Mouse (Mus musculus): Measurements from ENCODE around the gene Arsk.

Gene Arsk

DNA sequence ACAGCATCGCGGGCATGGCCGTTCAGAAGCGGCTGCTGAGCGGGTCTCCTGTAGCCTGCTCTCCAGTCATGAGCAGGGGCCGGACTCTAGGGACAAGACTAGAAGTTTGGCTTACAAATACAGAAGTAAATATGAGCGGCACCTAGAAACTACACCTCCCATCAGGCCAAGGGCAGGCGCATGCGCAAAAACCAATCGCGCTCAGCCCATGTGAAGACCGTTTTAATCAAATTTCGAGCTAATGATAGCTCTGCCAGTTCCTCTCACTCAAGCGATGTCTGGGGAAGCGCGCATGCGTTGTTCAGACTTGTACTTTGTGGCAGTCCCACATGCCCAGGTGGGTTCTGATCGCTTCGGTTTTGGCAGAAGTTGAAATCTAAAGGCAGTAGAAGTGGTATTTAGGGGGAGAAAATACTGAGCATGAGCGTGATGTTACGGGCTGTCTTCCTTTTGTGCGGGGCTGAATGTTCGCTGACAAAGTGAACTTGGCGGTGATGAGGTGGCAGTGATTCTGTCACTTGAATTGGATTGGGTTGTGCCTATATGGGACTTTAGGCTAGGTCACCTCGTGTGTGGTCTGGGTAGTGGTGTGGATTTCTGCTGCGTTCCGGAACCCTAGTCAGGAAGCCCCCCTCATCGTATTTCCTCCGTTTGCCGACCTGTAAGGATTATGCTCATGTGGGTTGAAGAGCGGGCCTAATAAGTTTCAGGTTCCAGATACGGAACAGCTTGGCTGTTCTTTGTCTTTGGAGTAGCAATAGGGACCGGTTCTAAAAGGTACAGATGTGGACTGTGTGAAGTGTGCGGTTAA, at the start of gene Arsk, which contains the start of gene Ttc37:
Gene Arsk (minus strand): TSS at position 168 of the 811 bp plus-strand sequence.
Gene Ttc37 (plus strand): TSS at position 242 of the 811 bp plus-strand sequence.
- peak; percentile 94 for DNase-seq (ENCODE audit: extremely low spot score, low read depth, low spot score)

DNA sequence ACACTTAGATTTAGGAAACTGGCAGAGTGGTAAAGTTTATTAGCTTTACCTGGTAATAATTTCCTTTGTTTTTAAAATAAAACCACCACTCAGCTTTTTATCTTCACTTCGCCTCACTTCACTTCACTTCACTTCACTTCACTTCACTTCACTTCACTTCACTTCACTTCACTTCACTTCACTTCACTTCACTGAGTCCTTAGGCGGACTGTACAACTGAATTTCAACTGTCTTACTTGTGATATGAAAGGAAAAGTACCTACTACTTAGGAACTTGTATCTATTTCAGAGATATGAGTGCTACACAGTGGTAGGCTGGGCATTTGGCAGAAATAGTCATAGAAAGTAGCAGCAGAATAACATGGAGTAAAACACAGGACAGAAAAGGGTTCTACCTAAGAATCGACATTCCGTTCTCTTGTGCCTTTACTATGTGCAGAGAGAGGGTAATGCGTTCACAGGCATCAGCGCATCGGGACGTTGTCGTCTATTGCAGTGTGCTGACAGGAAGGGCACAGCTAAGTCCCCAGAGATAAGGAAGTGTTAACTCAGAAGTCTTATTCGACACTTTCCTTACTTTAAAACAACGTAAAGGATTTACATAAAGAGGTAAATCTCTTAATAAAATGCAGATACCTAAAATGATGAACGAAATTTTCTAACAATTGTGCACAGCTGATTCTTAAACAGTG, 42.8 kb upstream of the Arsk start:
- no peak for DNase-seq (ENCODE audit: extremely low spot score, low read depth, low spot score)

DNA sequence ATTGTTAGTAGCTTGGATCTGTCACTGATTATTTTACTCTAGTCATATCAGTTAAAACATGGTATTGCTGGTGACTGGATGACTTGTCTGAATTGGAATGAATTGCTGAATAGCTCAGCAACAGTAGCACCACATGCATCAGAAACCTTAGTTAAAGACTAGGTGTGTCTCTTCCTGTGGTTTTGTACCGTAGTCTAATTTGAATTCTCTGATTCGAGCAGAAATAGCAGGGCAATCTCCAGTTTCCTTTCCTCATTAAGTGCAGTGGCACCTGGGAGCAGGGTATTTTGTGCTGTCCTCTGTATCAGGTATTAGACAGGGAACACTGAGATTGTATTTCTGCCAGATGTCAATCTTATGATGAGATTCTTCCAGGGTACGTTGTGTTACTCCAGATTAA, 40.4 kb upstream of the Arsk start:
- no peak for DNase-seq (ENCODE audit: extremely low spot score, low read depth, low spot score)

DNA sequence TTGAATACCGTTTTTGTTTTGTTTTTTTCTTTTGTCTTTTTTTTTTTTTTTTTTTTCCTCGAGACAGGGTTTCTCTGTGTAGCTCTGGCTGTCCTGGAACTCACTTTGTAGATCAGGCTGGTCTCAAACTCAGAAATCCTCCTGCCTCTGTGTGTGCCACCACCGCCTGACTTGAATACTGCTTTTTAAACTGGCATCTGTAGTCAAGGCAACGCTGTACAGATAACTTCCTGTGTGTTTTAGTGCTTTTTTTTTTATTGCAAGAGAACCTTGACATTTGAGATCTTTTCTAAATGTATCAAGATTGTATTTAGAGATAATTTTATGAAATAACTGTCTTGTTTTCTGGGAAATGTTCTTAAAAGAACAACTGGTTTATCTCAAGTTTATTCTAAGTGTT, 34.0 kb upstream of the Arsk start:
- no peak for DNase-seq (ENCODE audit: extremely low spot score, low read depth, low spot score)

DNA sequence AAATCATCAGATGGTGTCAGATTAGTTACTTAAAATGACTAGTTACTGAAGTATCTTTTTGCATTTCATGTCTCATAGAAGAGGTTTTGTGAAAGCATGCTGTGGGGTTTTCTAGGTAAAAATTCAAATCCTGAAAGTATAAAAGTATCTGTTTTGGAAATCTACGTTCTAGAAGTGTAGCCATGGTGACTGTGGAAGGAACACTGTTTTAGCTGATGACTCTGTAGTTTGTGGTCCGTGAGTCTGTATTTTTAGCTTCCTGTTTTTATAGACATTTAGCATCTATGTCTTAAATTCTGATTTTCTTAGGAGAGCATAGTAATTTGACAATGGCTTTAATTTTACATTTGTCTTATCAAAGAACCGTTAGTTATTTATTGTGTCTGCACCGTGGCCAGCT, 30.3 kb upstream of the Arsk start:
- no peak for DNase-seq (ENCODE audit: extremely low spot score, low read depth, low spot score)

DNA sequence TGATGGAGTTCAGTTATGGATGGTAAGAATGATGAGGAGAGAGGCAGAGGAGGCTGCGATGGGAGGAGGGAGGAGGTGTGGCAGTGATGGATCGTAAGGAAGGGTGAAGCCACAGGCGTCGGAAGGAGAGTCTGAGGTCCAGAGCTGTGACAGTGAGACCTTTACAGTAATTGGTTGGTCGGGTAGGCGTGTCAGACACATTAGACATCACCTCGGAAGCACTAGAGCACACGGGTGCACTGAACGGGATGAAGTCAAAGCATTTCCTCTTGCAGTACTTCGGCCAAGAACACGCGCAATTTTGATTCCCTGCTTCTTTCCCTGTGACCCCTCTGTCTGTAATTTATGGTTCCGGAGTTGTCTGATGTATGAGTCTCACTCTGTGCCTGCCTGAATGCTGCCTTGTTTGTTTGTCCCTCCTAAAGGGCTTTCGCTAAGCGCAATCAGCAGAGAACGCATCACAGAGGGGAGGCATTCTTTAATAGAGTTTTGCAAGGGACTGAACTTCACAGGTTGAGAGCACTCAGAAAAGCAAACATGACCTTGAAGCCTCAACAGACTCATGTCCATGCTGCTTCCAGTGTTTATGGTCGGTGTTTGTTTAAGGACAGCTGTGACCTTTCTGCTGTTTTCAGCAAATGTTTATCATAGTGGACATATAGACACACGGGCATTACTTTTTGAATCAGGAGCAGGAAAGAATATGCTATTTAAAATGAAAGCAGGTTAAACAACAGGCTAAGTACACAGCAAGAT, 10.8 kb upstream of the Arsk start:
- DNase-seq (ENCODE audit: extremely low spot score, low read depth, low spot score), result no peak

DNA sequence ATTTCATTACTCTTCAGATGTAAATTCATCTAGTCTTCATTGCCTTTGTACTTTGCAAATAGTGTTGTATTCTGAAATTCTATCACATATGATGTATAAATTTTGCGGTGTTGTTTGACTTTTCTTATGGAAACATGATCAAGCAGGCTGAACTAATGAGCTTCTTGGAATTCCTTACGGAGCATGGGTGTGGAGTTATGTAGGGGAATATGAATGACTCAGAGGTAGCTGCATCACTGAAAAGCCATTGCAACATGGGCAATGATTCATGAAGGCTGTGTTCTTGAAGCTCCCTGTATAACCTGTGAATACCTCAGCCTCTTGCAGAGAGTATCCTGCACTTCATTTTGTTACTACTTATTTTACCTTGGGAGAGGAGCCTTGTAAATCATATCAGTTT, 3.5 kb upstream of the Arsk start:
- DNase-seq (ENCODE audit: extremely low spot score, low read depth, low spot score), result no peak

DNA sequence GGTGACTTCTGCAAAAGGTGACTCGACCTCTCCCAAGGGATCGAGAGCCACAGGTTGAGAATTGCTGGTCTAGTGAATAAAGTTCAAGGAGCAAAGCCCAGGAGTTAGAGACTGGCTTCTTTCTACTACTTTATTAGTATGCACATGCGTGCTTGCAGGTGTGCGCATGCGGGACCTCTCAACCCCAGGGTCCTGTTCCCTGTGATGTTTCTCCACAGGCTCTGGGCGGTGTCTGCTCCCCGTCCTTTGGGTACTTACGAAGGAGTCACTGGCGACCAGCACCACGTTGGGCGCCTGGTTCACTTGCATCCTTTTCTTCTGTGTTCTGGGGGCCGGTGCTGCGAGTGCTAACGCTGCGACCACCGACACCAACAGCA, 356 bp downstream of the Arsk start:
- DNase-seq (ENCODE audit: extremely low spot score, low read depth, low spot score), result peak; percentile 8

DNA sequence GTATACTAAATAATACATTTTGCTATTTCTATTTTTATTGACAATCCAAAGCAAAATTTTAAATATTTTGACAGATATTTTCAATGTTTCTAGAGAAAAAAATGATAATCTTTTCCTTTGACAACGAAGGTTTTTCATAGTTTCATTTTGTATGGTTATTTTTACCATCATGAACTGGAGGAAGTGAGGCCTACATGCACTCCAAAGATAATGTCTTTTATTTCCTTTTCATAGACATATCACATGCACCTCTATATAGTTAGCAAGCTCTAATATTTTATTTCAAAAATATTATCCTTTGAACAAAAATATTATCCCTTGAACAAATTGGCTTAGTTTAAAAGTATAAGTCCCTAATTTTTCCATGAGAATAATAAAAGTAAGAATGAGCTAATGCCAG, 24.1 kb downstream of the Arsk start:
- no peak for DNase-seq (ENCODE audit: extremely low spot score, low read depth, low spot score)

DNA sequence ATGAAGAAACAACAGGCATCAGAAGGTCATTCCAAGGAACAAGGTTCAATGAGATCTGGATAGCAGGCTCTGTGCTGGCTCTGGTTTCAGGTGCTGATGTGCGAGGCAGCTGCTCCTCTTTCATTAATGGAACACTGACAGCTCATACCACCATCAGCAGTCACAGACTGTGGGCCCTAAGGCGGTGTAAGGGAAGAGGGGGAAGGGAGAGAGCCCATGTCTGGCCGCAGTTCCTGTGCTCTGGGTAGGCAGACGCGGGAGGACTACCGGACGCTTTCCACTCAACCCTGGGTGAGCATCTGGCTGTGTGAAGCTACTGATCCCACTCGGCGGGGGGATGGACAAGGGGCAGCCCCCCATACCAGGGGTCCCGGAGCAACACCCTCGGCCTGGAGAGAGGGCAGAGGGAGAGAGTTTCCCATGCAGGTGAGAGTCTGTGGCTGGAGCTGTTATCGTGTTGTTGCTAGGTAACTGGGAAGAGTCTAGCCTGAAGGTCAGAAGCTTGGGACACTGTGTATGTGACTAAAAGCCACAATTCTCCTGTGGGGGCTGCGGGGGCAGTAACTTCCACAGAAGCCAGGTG, 34.0 kb downstream of the Arsk start:
- DNase-seq (ENCODE audit: extremely low spot score, low read depth, low spot score), result no peak

DNA sequence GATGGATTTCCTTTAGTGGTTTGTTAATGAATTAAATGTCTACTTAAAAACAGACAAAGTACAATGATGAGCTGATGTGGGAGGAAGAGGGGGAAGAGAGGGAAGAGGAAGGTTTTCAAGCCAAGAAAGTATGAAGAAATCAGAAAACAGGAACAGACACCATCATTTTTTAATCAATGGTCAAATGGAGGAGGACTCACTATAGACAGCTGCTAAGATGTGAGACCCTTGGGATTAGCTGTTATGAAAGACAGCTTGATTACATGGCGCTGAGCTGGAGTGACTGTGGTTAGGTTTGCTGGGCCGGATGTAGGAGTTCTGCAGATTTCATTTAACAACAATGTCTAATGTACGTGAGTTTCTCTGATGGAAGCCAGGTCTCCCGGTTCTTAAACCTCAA, 34.9 kb downstream of the Arsk start:
- no peak for DNase-seq (ENCODE audit: extremely low spot score, low read depth, low spot score)

DNA sequence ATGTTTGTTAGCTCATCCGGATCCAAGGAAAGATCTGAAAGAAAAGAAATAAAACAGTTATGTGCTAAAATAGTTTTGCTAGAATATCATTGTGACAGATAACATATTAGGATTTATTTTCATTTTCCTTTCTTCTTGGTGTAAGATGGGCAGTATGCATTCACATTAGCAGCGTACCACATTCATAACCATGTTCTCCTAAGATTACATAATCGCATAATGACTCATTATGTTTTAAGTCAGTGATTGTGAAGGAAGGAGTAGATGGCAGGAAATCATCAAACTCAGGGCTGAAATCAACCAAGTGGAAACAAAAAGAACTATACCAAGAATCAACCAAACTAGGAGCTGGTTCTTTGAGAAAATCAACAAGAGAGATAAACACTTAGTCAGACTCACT, 35.9 kb downstream of the Arsk start:
- DNase-seq (ENCODE audit: extremely low spot score, low read depth, low spot score), result no peak

DNA sequence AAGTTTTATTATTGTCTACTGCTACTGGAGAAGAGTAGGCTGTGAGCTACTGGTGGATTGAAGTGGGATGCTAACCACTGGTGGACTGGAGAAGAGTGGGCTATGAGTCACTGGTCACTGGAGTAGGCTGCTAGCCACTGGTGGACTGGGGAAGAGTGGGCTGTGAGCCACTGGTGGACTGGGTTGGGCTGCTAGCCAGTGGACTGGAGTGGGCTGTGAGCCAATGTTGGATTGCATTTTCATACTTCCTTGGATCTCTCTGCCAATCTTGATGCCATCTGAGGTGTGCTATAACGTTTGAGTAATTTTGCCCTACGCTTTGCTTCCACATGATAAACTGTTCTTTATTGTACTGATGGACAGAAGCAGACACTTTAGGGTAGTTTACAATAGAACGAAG, 36.3 kb downstream of the Arsk start:
- no peak for DNase-seq (ENCODE audit: extremely low spot score, low read depth, low spot score)

DNA sequence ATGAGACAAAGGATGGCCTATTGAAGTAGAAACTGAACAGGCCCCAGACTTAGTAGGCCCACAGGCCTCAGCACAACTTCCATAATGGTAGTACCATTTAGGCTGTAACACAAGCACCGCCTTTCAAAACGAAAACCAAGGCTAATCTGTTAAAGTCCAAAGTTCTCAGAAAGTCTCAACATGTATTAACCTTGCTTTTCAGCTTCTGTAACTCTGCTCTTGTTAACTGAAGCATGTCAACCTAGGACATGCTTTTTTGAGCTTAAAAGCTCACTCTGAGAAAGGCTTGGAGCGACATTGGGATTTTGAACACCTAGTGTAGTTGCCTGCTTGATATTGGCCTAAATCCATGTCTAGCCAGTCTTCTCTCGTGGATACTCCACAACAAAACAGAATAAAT, 38.9 kb downstream of the Arsk start:
- no peak for DNase-seq (ENCODE audit: extremely low spot score, low read depth, low spot score)

DNA sequence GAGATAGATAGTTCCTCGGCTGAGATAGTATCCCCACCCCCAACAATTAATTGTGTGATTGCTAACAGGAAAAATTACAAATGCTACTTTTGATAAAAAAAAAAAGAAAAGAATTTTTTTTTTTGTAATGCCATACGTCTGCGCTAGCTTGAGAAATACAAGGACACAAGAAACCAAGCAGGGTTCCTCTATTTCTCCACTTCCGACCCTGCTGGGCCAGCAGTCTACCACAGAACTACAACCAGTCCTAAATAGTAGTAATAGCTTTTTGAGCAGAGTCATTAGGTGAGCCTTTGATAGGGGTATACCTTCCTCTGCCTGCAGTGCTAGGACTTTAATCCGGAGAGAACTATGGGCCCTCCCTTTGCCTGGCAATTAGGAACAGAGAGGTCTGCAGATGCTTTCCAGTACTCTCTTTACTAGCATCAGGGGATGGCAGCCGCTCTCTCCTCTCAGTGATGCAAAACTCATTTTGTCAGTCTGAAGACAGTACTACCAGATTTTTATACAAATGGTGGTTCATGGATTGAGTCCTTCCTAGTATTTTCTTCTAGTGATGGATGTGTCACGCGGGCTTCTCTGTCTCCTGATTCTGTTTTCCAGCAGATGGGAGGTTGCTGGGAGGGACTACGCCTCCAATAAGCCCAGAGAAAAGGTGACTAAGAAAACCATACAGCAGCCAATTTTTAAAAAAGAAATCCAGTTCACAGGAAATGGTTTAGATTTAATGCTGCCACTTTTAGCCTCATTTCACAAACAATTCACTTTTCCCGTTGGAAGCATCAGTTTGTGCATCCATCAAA, 41.0 kb downstream of the Arsk start:
- no peak for DNase-seq (ENCODE audit: extremely low spot score, low read depth, low spot score)

DNA sequence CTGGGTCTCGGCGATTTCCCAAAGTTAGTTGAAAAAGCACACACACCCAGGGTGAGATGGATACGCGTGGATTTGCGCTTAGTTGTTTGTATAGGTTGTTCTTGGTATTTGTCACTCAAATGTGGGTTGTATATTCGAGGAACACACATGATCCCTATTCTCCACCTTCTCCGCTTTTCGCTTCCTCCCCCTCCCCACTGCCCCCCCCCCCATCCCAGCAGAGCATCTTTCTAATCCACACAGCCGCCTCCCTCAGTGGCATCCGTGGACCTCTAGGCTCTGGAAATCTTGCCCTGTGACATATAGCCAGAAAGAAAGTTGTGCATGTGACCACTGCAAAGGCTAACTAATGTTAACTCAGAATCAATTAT, 41.6 kb downstream of the Arsk start, which contains the start of gene Gpr150:
Gene Gpr150 (minus strand): TSS at position 101 of the 371 bp plus-strand sequence.
- no peak for DNase-seq (ENCODE audit: extremely low spot score, low read depth, low spot score)

DNA sequence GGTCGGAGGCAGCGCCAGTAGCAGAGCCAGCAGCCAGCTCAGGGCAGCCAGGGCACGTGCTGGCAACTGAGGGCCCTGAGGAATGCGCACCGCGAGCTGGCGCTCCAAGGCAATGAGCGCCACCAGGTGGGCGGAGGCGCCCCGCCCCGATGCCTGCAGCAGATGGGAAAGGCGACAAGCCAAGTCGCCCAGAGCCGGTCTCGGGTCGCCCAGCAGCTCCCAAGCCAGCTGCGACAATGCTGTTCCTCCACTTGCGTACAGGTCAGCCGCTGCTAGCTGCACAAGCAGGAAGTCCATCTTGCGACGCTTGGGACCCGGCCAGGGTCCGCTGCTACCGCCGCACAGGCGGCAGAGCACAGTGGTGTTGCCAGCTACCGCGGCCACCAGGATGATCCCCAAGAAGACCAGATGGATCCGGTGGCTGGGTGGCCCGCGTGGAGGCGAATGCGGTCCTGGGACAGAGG, 42.2 kb downstream of the Arsk start:
- no peak for DNase-seq (ENCODE audit: extremely low spot score, low read depth, low spot score)

DNA sequence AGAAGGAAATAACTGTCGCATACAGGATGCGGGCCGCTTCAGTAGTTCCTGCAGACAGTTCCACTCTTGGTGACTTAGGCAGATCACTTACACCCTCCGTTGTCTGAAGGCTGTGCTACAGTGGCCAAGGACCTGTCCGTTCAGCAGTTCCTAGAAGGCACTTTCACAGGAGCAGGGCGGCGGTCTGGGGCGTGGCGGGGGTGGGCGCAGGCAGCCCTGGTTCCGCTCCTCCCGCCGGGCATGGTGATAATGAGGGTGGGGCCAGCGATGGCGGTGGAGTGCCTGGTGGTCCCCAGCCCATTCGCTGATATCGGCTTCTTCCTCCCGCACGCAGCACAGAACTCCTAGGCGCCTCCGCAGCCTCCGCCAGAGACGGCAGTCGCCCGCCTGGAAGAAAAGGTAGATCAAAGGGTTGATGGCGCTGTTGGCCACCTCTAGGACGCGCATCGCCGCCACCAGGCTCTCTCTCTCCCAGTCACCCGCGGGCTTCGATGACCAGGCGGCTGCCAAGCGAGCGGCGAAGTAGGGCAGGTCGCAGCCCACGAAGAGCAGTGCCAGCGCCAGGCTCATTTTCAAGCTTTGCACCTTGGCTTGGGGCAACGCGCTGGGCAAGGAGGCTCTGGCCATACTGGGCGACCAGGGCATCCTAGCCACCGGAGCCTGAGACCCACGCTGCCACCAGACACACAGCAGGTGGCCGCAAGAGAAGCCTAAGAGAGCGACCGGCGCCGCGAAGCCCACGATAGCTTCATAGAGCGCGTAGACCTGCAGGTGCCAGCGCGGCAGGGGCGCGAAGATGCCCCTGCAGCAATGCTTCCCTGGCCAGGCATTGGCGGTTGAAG, 42.8 kb downstream of the Arsk start:
- no peak for DNase-seq (ENCODE audit: extremely low spot score, low read depth, low spot score)

DNA sequence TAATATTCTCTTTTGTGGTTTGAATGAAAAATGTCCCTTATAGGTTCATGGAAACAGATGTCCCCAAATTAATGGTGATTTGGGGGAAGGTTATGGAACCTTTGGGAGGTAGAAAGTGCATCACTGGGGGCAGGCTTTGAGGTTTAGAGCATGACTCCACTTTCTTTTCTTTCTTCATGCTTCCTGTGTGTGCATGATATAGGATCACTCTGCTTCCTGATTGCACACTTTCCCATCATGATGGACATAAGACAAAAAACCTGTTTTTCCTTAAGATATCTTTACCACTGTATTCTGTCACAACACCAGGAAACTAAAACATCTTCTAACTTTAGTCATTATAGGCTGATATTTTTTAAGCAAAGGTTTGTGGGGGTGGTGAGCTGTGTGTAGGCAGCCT, 53.5 kb downstream of the Arsk start:
- no peak for DNase-seq (ENCODE audit: extremely low spot score, low read depth, low spot score)

DNA sequence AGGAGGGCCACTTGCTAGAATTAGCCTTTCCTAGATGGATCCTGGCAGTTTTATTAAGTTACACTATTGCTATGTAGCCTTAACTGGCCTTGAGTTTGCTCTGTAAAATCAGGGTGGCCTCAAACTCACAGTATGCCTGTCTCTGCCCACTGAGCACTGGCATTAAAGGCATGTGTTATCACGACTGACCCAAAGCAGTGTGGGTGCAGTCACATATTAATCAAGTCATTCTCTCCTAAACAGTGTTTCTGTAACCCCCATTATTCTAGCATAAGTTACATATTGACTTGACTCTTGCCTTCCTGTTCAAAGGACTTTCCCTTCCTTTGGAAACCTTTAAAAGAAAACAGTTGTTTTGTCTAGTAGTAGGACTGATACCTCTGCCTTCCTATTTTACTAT, 56.0 kb downstream of the Arsk start:
- no peak for DNase-seq (ENCODE audit: extremely low spot score, low read depth, low spot score)
